Mouse (Mus musculus): ENCODE data around the gene Tubd1. TPM values are rescaled to one million over a fixed set of nuclear protein-coding genes. Genes with fewer than 3 reads are reported as not detected.
A peak's percentile ranks its signal among the peaks of the same experiment; 100 is the strongest.
"Not testable (repeated sequence)": the region's sequence is repeated elsewhere in the genome, so short reads cannot be mapped to it uniquely, and the experiment has no call there.

Tubd1 gene
- 1 to 10 TPM; 6.6 to 8.1 TPM for total RNA-seq (2021)
- 1.2 and 1.7 TPM in 2 replicates for polyA plus RNA-seq (2012; rRNA removed)
- long read RNA-seq, transcript Tubd1-202 (9 exons, 1,871 nt): major isoform, 5 of 6 reads
- long read RNA-seq, partial matches to known transcripts: 0 of 6 reads
- long read RNA-seq, other reads (novel, unspliced or antisense): 0 of 6 reads

GRCm38 (mm10) chr11:86544639-86545299 is at the start of gene Tubd1, which contains the start of gene Rps6kb1:
Tubd1 (plus strand) TSS chr11:86544991.
Rps6kb1 (minus strand) TSS chr11:86544805.
- peak; percentile 99 for DNase-seq

- no peak for DNase-seq
Measured at GRCm38 (mm10) chr11:86497356-86497755, 47.4 kb upstream of the Tubd1 start.

GRCm38 (mm10) chr11:86497908-86498307 is 46.9 kb upstream of the Tubd1 start:
- no peak for DNase-seq

- no peak for DNase-seq
Measured at GRCm38 (mm10) chr11:86500795-86501194, 44.0 kb upstream of the Tubd1 start.

- no peak for DNase-seq
Measured at GRCm38 (mm10) chr11:86503121-86503520, 41.7 kb upstream of the Tubd1 start.

- DNase-seq: no peak
Measured at GRCm38 (mm10) chr11:86507334-86507733, 37.5 kb upstream of the Tubd1 start.

GRCm38 (mm10) chr11:86507991-86508390 is 36.8 kb upstream of the Tubd1 start:
- DNase-seq: no peak

- no peak for DNase-seq
Measured at GRCm38 (mm10) chr11:86516620-86517019, 28.2 kb upstream of the Tubd1 start.

GRCm38 (mm10) chr11:86517229-86517628 is 27.6 kb upstream of the Tubd1 start:
- DNase-seq: no peak

- no peak for DNase-seq
Measured at GRCm38 (mm10) chr11:86519751-86520150, 25.0 kb upstream of the Tubd1 start.

- DNase-seq: peak; percentile 47
Measured at GRCm38 (mm10) chr11:86527528-86527927, 17.3 kb upstream of the Tubd1 start.

- DNase-seq: no peak
Measured at GRCm38 (mm10) chr11:86532834-86533233, 12.0 kb upstream of the Tubd1 start.

GRCm38 (mm10) chr11:86533302-86533701 is 11.5 kb upstream of the Tubd1 start:
- not testable (repeated sequence) for DNase-seq

- peak; percentile 55 for DNase-seq
Measured at GRCm38 (mm10) chr11:86534201-86534910, 10.4 kb upstream of the Tubd1 start.

- no peak for DNase-seq
Measured at GRCm38 (mm10) chr11:86538786-86539185, 6.0 kb upstream of the Tubd1 start.

GRCm38 (mm10) chr11:86539716-86540475 is 4.9 kb upstream of the Tubd1 start:
- DNase-seq: no peak

- DNase-seq: no peak
Measured at GRCm38 (mm10) chr11:86540476-86540845, 4.3 kb upstream of the Tubd1 start.

- no peak for DNase-seq
Measured at GRCm38 (mm10) chr11:86542851-86543250, 1.9 kb upstream of the Tubd1 start.

GRCm38 (mm10) chr11:86543960-86544638 is 692 bp upstream of the Tubd1 start:
- no peak for DNase-seq

- no peak for DNase-seq
Measured at GRCm38 (mm10) chr11:86545556-86545955, 765 bp downstream of the Tubd1 start.

- no peak for DNase-seq
Measured at GRCm38 (mm10) chr11:86547412-86547811, 2.6 kb downstream of the Tubd1 start.

GRCm38 (mm10) chr11:86553525-86553924 is 8.7 kb downstream of the Tubd1 start:
- DNase-seq: no peak

All from adrenal gland, adult 2 months (tissue).